Mouse (Mus musculus) liver, postnatal 0 days (tissue): ENCODE results near the gene Strbp.

Source experiments
- CTCF ChIP-seq: sonication (generic); IDR thresholded peaks from 2 replicates; pipeline ENCODE4 v1.5.1; 2016; ENCODE audit warnings: antibody characterized with exemption, low read depth
- EP300 ChIP-seq: IDR thresholded peaks from 2 replicates; pipeline ENCODE4 v1.6.1; 2016; ENCODE audit warnings: antibody characterized with exemption, low read depth, mild to moderate bottlenecking

DNA sequence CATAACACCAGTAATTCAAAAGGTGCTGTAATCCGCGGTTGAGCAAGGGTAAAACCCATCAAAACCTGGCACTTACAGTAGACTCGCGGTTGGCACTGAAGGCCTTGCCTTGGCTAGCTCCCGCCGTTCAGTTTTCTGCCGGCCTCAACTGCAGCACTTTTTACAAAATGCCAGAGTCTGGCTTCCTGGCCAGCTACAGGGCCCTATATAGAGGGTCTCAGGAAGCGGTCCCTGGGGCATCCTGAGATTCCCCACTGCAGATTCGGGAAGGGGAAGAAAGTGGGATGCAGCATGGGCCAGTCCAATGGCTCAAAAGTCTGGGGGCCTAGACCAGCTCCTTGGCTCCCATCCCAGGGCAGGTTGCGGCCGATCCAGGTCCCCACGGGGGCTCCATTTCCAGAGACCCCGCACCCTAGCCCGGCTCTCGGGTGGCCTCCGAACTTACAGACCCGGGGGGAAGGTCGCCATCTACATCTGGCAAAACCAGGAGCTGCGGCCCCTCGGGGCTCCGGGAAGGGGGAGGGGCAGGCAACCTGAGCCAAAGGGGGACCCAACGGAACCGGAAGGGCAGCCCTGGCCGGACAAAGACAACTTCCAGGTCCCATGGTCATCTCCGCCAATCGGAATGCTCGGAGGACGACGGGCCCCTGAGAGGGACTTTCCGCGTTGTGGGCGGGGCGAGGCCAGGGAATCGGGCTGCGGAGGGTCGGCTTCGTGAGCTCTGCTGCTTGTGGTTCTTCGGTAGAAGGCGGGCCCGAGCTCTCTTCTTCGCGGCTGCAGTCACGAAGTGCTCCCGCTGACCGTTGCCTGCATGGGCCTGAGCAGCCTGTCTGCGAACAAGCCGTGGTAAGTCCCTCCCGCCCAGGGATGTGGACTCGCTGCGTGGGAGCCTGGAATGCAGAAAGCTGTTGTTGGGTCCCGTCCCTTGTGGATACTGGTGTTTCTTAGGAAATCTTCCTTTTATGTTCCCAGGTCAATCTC is 260.8 kb downstream of the Strbp start, which contains the start of the genes Zbtb26, Zbtb6 and Rabgap1:
- no peak for TF ChIP-seq CTCF
- peak; percentile 37; the same call in 1 of the 2 replicates for TF ChIP-seq EP300
